Comparison of ENCODE assay signal across 8 mouse cellular contexts in the genomic region with DNA sequence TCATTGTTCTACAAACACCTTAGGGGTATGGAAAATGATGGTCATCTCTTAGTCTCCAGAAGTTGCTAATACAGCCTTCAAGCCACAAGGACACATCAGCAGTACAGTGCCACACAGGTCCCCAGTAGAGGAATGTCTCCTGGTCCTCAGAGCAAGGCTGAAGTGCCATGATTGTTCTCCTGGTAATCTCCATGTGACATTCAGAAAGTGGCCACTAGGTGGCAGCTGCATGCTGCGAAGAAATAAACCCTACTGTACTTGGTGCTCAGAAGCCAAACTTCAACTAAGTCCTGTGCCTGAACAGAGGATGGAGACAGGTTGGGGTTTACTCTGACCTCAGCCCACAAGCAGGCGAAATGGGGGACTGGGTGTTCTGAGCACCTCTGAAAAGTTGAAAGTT. TPM values are rescaled to one million over a fixed set of nuclear protein-coding genes. Genes with fewer than 3 reads are reported as not detected.
A peak's percentile ranks its signal among the peaks of the same experiment; 100 is the strongest.
DNase-seq lines count a peak whose midpoint lies in the region; ATAC-seq and TF ChIP-seq lines count a peak whose summit lies in the region.

No protein-coding gene starts in this region.

- 13% methylated on average over 2 of the region's 2 CpGs for WGBS in embryonic facial prominence, embryonic 10.5 days
- 1% methylated on average over 2 of the region's 2 CpGs for WGBS in liver, embryonic 14.5 days (ENCODE audit: insufficient replicate concordance)
- 11% methylated on average over 2 of the region's 2 CpGs for WGBS in neural tube, embryonic 12.5 days

- DNase-seq in CD4-positive, CD25-positive, alpha-beta regulatory T cell, adult 2 months (ENCODE audit: low read depth, low spot score) = peak; percentile 82
- peak; percentile 83 for DNase-seq in adrenal gland, postnatal 14 days
- peak; percentile 72 for DNase-seq in embryonic facial prominence, embryonic 10.5 days (ENCODE audit: low spot score)
- peak; percentile 79 for DNase-seq in heart, adult 8-10 months (ENCODE audit: low spot score)
- peak; percentile 70 to 92 for DNase-seq in kidney, postnatal 25 days
- peak; percentile 37 to 43 (median 42) for DNase-seq in liver, embryonic 14.5 days (ENCODE audit: low read depth in 3 of 3, low spot score in 3 of 3)
- peak; percentile 55 for DNase-seq in telencephalon, adult 2 months (ENCODE audit: low read depth, low spot score)

- no peak overlapping the region for H3K4me3 ChIP-seq in embryonic facial prominence, embryonic 10.5 days
- no peak overlapping the region for H3K4me3 ChIP-seq in liver, embryonic 14.5 days (ENCODE audit: insufficient read depth in 1 of 2, low read depth in 2 of 2, low read length in 2 of 2)
- no peak overlapping the region for H3K4me3 ChIP-seq in neural tube, embryonic 12.5 days

- peak; percentile 91 for TF ChIP-seq CTCF in liver, embryonic 14.5 days (IDR thresholded peaks at IDR 0.05; ENCODE audit: low read depth)

- H3K36me3 ChIP-seq in embryonic facial prominence, embryonic 10.5 days (replicated peaks) = no peaks in the 10 kb centered on the region
- H3K36me3 ChIP-seq in liver, embryonic 14.5 days (replicated peaks; ENCODE audit: control insufficient read depth, insufficient read depth, low read depth) = no peaks in the 10 kb centered on the region
- H3K36me3 ChIP-seq in neural tube, embryonic 12.5 days = no peaks in the 10 kb centered on the region

- no peaks in the 10 kb centered on the region for H3K27me3 ChIP-seq in embryonic facial prominence, embryonic 10.5 days (replicated peaks; ENCODE audit: low read depth, poor library complexity, severe bottlenecking)
- H3K27me3 ChIP-seq in liver, embryonic 14.5 days (ENCODE audit: control insufficient read depth, insufficient read depth, low read length) = no peaks in the 10 kb centered on the region
- H3K27me3 ChIP-seq in neural tube, embryonic 12.5 days (replicated peaks) = no peaks in the 10 kb centered on the region

- H3K9ac ChIP-seq in liver, embryonic 14.5 days (replicated peaks) = no peak overlapping the region
- H3K9ac ChIP-seq in neural tube, embryonic 12.5 days = no peak overlapping the region

- H3K4me2 ChIP-seq in liver, embryonic 14.5 days (ENCODE audit: low read depth) = no peak overlapping the region
- no peak overlapping the region for H3K4me2 ChIP-seq in neural tube, embryonic 12.5 days (replicated peaks)

- H3K4me1 ChIP-seq in embryonic facial prominence, embryonic 10.5 days = no peaks in the 10 kb centered on the region
- H3K4me1 ChIP-seq in liver, embryonic 14.5 days (replicated peaks; ENCODE audit: control insufficient read depth in 2 of 2, insufficient read depth in 2 of 2, low read length in 1 of 2) = no peaks in the 10 kb centered on the region
- no peaks in the 10 kb centered on the region for H3K4me1 ChIP-seq in neural tube, embryonic 12.5 days

- TF ChIP-seq EP300 in liver, embryonic 14.5 days (IDR thresholded peaks at IDR 0.05; ENCODE audit: low read depth) = no peak

- no peak for ATAC-seq in liver, embryonic 14.5 days (ENCODE audit: insufficient read depth)
- ATAC-seq in neural tube, embryonic 12.5 days (ENCODE audit: low FRiP score, low read depth) = peak; percentile 63

- H3K27ac ChIP-seq in embryonic facial prominence, embryonic 10.5 days (replicated peaks) = no peak overlapping the region
- H3K27ac ChIP-seq in liver, embryonic 14.5 days = no peak overlapping the region
- H3K27ac ChIP-seq in neural tube, embryonic 12.5 days = no peak overlapping the region

- H3K9me3 ChIP-seq in embryonic facial prominence, embryonic 10.5 days = no peaks in the 10 kb centered on the region
- no peaks in the 10 kb centered on the region for H3K9me3 ChIP-seq in liver, embryonic 14.5 days (ENCODE audit: control insufficient read depth, low read length)
- H3K9me3 ChIP-seq in neural tube, embryonic 12.5 days = no peaks in the 10 kb centered on the region

RNA-seq across cellular contexts. Expression of gene Cd180, which starts 14.9 kb away (rescaled TPM):
- 0.93 and 6.8 TPM in 2 replicates for total RNA-seq in adrenal gland, postnatal 14 days (2021)
- 0.10 and 0.31 TPM in 2 replicates for polyA plus RNA-seq in embryonic facial prominence, embryonic 10.5 days (2016; fragmentation: Nextera tagmentation; extraction: Ambion mirVana)
- total RNA-seq in heart, adult 8-10 months (2022) = 1 to 10 TPM in 2 of 4 experiments, under 1 TPM in 2; 0.57 to 2.5 (median 0.85) TPM
- polyA plus RNA-seq in liver, embryonic 14.5 days (2012; rRNA removed) = 1.2 and 1.6 TPM in 2 replicates
- polyA plus RNA-seq in liver, embryonic 14.5 days (2014; fragmentation: Nextera tagmentation; extraction: Ambion mirVana) = 0.88 and 1.4 TPM in 2 replicates
- polyA plus RNA-seq in neural tube, embryonic 12.5 days (2016; fragmentation: Nextera tagmentation; extraction: Ambion mirVana) = 0.42 and 0.53 TPM in 2 replicates
